Mouse (Mus musculus) cortical plate, adult 2 months (tissue): ENCODE data around the gene Nudc.

Source experiments
- CTCF ChIP-seq: fragments of 200-500 bp; IDR thresholded peaks from 2 replicates; pipeline ENCODE4 v1.5.1; 2011; ENCODE audit warnings: mild to moderate bottlenecking, control low read depth, low read length; ENCODE audit not compliant: insufficient read depth; ENCODE audit errors: extremely low read depth
- POLR2A ChIP-seq: fragments of 200-500 bp; IDR thresholded peaks from 2 replicates; pipeline ENCODE4 v1.6.1; 2011; ENCODE audit warnings: mild to moderate bottlenecking, low read length, control low read depth; ENCODE audit not compliant: insufficient read depth; ENCODE audit errors: extremely low read depth

DNA sequence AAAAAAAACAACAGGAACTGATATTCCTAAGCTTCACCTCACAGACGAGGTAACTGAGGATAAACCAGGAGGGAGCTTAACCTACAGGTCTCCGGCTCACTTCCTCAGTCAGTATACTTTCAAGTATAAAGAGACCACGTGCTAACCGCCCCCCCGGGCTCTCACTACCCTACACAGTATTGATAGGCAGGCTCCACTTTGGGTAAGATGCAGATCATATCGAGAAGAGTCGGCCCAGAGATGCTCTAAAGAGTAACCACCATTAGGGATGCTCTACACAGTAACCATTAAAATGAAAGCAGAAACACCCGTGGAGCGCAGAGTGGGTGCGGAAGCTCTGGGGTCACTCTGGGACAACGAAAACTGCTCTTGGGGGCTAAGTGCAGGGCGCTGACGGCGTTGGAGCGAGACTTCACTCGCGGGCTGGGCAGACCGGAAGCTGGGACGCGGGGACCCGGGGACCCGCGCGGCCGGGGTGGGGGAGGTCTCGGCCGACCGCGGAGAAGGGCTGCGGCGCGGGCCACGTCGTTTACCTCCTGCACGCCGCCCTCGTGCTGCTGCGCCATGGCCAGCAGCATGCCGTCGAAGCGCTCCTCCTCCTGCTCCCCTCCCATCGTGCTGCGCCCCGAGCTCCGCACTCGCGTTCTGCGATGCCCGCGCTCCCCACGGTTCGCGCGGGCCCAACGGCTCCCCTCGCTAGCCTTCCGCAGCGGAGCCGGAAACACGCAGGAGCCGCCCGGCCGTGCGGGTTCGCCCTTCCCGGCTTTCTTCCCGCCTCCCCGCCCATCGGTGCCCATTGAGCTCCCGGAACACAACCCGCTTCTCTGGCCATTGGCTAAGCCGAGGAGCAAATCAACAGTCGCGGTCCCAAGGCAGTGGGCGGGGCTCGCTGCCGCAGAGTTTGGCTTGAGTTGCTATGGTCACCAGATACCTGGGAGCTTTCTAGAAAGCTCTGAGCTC, at the start of gene Nudc:
- TF ChIP-seq CTCF (no peak), POLR2A (peak; percentile 78)
